Mouse (Mus musculus) midbrain, postnatal 0 days (tissue): ENCODE measurements around the gene Ube3b. TPM values are rescaled to one million over a fixed set of nuclear protein-coding genes. Genes with fewer than 3 reads are reported as not detected.
A peak's percentile ranks its signal among the peaks of the same experiment; 100 is the strongest.

Experiments used
- ATAC-seq: fragments of 200-750 bp; cut with Nextera tagmentation; 2 replicates; pipeline ENCODE4 v1.8.0; 2017; ENCODE audit warnings: moderate number of reproducible peaks, mild to moderate bottlenecking, moderate TSS enrichment, moderate library complexity; ENCODE audit not compliant: low FRiP score
- DNase-seq: peaks from one replicate; pipeline ENCODE4 v3.0.0-alpha.2; 2015; ENCODE audit warnings: low spot score
- H3K27ac ChIP-seq: fragments of 300-500 bp; sonication (generic); 2 replicates; pipeline ENCODE4 v1.5.1; 2014; ENCODE audit warnings: low read depth, mild to moderate bottlenecking, low read length, mixed read lengths
- H3K27me3 ChIP-seq: fragments of 300-500 bp; sonication (generic); 2 replicates; pipeline ENCODE4 v1.6.1; 2014; ENCODE audit warnings: low read length, control low read depth, mixed read lengths; ENCODE audit not compliant: insufficient read depth
- H3K36me3 ChIP-seq: fragments of 300-500 bp; sonication (generic); 2 replicates; pipeline ENCODE4 v1.6.1; 2014; ENCODE audit warnings: low read length, control low read depth, mixed read lengths; ENCODE audit not compliant: insufficient read depth
- H3K4me1 ChIP-seq: fragments of 300-500 bp; sonication (generic); 2 replicates; pipeline ENCODE4 v1.6.1; 2014; ENCODE audit warnings: mild to moderate bottlenecking, control low read depth, antibody characterized with exemption, low read length, mixed read lengths; ENCODE audit not compliant: insufficient read depth
- H3K4me2 ChIP-seq: fragments of 300-500 bp; sonication (generic); 2 replicates; pipeline ENCODE4 v1.6.1; 2014; ENCODE audit warnings: low read depth, mild to moderate bottlenecking, low read length, mixed read lengths; ENCODE audit not compliant: poor library complexity, severe bottlenecking
- H3K4me3 ChIP-seq: fragments of 300-500 bp; sonication (generic); 2 replicates; pipeline ENCODE4 v1.5.1; 2014; ENCODE audit warnings: low read depth, mild to moderate bottlenecking, low read length, moderate library complexity
- H3K9ac ChIP-seq: fragments of 300-500 bp; sonication (generic); replicated peaks from 2 replicates; pipeline ENCODE4 v1.6.1; 2014; ENCODE audit warnings: mild to moderate bottlenecking, low read length, moderate library complexity, mixed read lengths; ENCODE audit not compliant: poor library complexity, severe bottlenecking
- H3K9me3 ChIP-seq: fragments of 300-500 bp; sonication (generic); 2 replicates; pipeline ENCODE4 v1.6.1; 2016; ENCODE audit warnings: low read length, control low read depth
- CTCF ChIP-seq: IDR thresholded peaks from 2 replicates; pipeline ENCODE4 v1.5.1; 2016; ENCODE audit warnings: antibody characterized with exemption, mild to moderate bottlenecking
- WGBS: fragments of 180-500 bp; shearing (Covaris S2); extraction: QIAGEN DNeasy Blood & Tissue Kit; methylation state at CpG from one replicate; pipeline ENCODE4 v1.1.7; 2014; 5-methylcytosine and 5-hydroxymethylcytosine counted together
- polyA plus RNA-seq: library from polyadenylated mRNA; unstranded; fragments of >200 nt; fragmentation: Nextera tagmentation; extraction: Ambion mirVana; gene quantifications from 2 replicates; pipeline ENCODE4 v1.2.1, GENCODE M21; 2015
- total RNA-seq: library from RNA; depleted of rRNA; stranded (reverse); fragments of >200 nt; gene quantifications from 2 replicates; pipeline ENCODE4 v1.2.3, GENCODE M21; 2014; rRNA removed

Gene Ube3b
- total RNA-seq (47.3 and 58.3 TPM in 2 replicates), polyA plus RNA-seq (26.8 and 26.9 TPM in 2 replicates)

DNA sequence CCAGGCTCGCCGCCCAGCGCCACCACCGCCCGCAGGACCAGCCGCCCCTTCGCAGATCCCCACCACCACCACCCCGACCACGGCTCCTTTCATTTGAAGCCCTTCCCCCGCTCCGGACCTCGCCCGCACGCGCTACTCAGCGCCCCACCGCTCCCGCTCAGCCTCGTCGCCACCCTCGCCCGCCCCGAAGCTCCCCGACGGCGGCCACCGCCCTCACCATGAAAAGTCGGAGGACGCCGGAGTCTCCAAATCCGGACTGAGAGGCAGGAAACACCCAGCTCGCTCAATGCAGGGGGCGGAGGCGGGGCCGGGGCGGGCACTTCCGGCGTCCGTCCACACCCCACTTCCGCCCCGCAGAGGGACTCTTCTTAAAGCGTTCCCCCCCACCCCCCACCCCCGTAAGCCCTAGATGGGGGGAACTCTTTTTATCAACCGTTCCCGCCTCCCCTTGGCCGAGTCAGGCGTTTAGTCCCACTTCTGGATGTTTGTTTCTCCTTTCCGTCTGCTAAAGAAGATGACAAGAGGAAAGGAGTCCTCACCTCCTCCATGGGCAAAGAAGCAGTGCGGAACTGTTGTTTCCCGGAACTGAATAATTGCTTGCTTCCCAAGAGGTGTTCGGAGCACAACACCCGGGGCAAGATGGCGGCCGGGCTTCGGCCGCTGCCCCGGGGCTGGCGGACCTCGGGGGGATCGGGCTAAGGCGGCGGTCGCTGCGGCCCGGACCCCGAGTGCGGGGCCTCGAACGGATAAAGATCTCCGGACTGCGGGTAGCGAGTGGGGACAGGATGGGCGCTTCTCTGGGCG is at the start of gene Ube3b, which contains the start of gene Kctd10:
Gene Ube3b (plus strand): TSS at position 399 of the 804 bp plus-strand sequence.
Gene Kctd10 (minus strand): TSS at position 300 of the 804 bp plus-strand sequence.
- peak; percentile 94 for DNase-seq
- H3K4me2 ChIP-seq: peak within 1 kb of the TSS; percentile 81
- peak within 1 kb of the TSS; percentile 73 for H3K4me3 ChIP-seq
- peak; percentile 92 for ATAC-seq
- no peaks in the 10 kb centered on the region for H3K27me3 ChIP-seq
- no peak for TF ChIP-seq CTCF
- H3K9me3 ChIP-seq: no peaks in the 10 kb centered on the region
- H3K4me1 ChIP-seq: peaks cover 9% of the 10 kb centered on the region; the same call in 1 of the 2 replicates
- 0 out of 2 replicates have a peak, but pooled peaks cover 11% of the 10 kb centered on the region for H3K36me3 ChIP-seq
- peak within 1 kb of the TSS; percentile 95 for H3K9ac ChIP-seq
- WGBS: under 1% methylated on average over 73 of the region's 74 CpGs
- H3K27ac ChIP-seq: peak within 1 kb of the TSS; percentile 90

GRCm38 (mm10) chr5:114342996-114343395 is 37.4 kb upstream of the Ube3b start:
- no peak for DNase-seq
- no peaks in the 10 kb centered on the region for H3K27me3 ChIP-seq

DNA sequence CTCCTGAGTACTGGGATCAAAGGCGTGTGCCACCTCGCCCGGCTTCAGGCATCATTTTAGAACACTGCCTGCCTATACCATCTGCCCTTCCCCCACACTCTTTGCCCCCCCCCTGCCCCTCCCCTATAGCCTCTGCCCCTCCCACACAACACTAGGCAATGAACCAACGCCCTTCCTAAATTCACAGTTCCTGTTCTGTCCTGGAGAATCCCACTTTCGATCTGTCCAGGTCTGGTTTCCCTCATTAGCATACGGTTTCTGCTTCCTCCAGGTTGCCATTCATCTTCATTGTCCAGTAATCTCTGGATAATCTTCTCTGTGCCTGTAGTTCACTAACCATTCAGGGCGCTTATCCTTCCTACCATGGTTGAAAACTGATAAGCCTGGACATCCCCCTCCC is 36.8 kb upstream of the Ube3b start:
- Histone ChIP-seq H3K9ac (no peak overlapping the region), H3K36me3 (no peaks in the 10 kb centered on the region), H3K4me1 (no peaks in the 10 kb centered on the region), H3K4me3 (no peak overlapping the region), H3K4me2 (no peak overlapping the region), H3K27ac (no peak overlapping the region), H3K9me3 (no peaks in the 10 kb centered on the region), H3K27me3 (no peaks in the 10 kb centered on the region)
- WGBS: 87% methylated on average over 7 of the region's 7 CpGs
- TF ChIP-seq CTCF: no peak
- no peak for DNase-seq
- ATAC-seq: no peak

More at GRCm38 (mm10) chr5:114342996-114343395, 37.4 kb upstream of the Ube3b start:
- Histone ChIP-seq H3K27ac (no peak overlapping the region), H3K4me1 (no peaks in the 10 kb centered on the region), H3K9me3 (no peaks in the 10 kb centered on the region), H3K9ac (no peak overlapping the region), H3K4me2 (no peak overlapping the region), H3K4me3 (no peak overlapping the region), H3K36me3 (no peaks in the 10 kb centered on the region)
- ATAC-seq: no peak
- TF ChIP-seq CTCF: no peak
- 86% methylated on average over 5 of the region's 5 CpGs for WGBS

- Histone ChIP-seq H3K9me3 (no peaks in the 10 kb centered on the region), H3K4me2 (no peak overlapping the region), H3K4me3 (no peak overlapping the region), H3K27me3 (no peaks in the 10 kb centered on the region), H3K27ac (no peak overlapping the region), H3K4me1 (no peaks in the 10 kb centered on the region), H3K9ac (no peak overlapping the region), H3K36me3 (no peaks in the 10 kb centered on the region)
- WGBS: 65% methylated on average over 3 of the region's 3 CpGs
- no peak for TF ChIP-seq CTCF
- DNase-seq: no peak
- ATAC-seq: no peak
These were observed 34.9 kb upstream of the Ube3b start for GRCm38 (mm10) chr5:114345538-114345937.

DNA sequence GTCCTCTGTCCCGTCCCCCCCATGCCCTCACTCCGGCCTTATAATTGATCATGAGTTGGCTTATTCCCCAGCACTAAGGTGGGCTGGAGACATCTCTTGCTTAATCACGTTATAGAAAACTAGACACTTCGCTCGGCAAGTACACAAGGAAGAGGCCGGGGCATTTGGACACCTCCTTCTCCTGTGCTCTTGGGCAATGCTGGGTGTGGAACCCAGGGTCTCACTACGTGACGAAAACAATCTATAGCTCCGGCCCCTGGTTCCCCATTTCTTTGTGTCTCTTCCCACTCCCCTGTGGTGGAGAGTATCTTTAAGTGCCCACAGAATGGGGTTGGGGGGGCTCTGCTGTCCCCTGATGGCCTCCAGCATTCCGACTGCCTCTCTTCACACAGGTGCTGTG is 33.4 kb upstream of the Ube3b start:
- ATAC-seq: no peak
- WGBS: 80% methylated on average over 10 of the region's 10 CpGs
- H3K4me1 ChIP-seq: no peaks in the 10 kb centered on the region
- H3K36me3 ChIP-seq: no peaks in the 10 kb centered on the region
- TF ChIP-seq CTCF: no peak
- H3K4me3 ChIP-seq: no peak overlapping the region
- no peak overlapping the region for H3K9ac ChIP-seq
- DNase-seq: no peak
- H3K27ac ChIP-seq: no peak overlapping the region
- H3K9me3 ChIP-seq: no peaks in the 10 kb centered on the region
- no peak overlapping the region for H3K4me2 ChIP-seq
- H3K27me3 ChIP-seq: no peaks in the 10 kb centered on the region

GRCm38 (mm10) chr5:114351490-114351889 is 28.9 kb upstream of the Ube3b start:
- Histone ChIP-seq H3K9me3 (no peaks in the 10 kb centered on the region), H3K9ac (no peak overlapping the region), H3K27me3 (no peaks in the 10 kb centered on the region), H3K4me3 (no peak overlapping the region), H3K27ac (no peak overlapping the region), H3K36me3 (no peaks in the 10 kb centered on the region), H3K4me2 (no peak overlapping the region), H3K4me1 (no peaks in the 10 kb centered on the region)
- DNase-seq (no peak), ATAC-seq (no peak)
- TF ChIP-seq CTCF: no peak
- 61% methylated on average over 10 of the region's 10 CpGs for WGBS
